Mouse (Mus musculus): Measurements from ENCODE around the gene Ttc28.

Ttc28 gene

DNA sequence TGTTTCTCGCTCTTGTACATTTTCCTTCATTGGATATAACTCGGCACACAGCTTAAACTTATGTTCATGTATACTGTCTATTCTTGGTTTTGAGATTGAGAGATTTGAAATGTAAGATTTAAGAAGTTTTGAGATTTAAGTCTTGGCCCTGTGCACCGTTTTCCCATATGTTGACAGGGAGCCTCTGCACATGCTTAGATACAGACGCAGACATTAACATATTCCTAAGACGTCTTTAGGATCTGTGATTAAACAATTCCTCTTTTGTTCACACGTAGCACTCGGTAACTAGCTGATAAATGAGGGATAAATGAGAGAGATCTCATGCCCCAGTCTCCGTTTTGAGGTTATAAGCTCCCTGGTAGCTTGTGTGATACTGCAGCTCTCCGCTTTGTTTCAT is 174.8 kb downstream of the Ttc28 start:
- DNase-seq (ENCODE audit: low spot score), result no peak

DNA sequence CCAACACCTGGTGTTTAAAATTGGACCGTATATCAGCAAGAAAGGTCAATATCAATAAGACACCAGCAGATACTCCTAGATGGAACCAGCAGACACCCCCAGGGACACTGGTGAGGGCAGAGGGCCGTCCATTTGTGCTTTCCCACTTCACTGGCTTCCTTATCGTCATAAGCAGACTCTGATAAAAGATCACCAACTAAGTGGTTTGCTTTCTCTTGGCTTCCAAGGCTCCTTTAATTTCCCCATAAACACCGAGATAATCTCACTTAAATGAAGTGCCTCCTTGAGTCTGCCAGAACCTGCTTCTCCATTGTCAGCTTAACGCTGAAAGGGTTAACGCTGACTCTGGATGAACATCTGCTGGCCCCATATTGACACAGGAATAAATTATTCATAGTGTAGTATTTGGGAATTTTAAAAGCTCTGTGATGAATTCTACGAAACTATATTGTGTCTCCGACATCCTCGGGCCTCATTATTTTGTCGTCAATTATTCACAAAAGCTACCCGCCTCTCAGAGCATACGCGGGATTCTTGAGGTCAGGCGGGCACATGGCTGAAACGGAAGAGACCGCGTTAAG is 175.3 kb downstream of the Ttc28 start:
- no peak for DNase-seq (ENCODE audit: low spot score)

DNA sequence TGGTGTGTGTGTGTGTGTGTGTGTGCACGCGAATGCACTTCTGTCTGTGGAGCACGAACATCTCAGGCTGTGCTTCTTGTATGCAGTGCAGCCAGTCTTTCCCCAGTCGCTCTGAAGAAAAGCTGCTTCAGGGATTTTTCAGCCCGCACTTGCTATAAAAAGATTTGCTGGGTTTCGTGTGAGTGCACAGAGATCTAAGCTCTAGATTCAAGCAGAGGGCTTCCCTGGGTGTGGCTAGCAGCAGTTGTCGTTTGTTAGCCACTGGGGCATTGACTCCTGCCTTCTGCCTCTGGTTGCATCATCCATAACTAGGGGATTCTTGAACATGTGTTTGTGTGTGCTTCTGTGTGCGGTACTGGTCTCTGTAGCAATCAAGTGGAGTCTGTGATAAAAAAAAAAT is 175.9 kb downstream of the Ttc28 start:
- peak; percentile 12 for DNase-seq (ENCODE audit: low spot score)

DNA sequence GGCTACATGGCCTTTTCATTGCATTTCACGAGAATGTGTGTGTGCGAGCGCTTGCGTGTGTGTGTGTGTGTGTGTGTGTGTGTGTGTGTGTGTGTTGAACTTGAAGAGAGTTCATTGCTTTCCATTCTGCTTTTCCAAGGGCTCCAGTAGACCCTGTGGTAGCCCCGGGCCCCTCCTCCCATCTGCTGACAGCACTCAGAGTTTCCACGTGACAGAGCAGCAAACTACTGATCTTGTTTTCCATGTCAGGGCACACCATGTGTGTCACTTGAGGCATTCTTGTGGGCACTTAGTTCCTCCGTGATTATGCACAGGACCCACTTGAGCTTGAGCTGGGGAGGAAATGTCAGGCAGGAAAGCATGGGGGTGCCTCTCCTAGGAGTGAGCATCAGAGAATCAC is 177.5 kb downstream of the Ttc28 start:
- DNase-seq (ENCODE audit: low spot score), result no peak

DNA sequence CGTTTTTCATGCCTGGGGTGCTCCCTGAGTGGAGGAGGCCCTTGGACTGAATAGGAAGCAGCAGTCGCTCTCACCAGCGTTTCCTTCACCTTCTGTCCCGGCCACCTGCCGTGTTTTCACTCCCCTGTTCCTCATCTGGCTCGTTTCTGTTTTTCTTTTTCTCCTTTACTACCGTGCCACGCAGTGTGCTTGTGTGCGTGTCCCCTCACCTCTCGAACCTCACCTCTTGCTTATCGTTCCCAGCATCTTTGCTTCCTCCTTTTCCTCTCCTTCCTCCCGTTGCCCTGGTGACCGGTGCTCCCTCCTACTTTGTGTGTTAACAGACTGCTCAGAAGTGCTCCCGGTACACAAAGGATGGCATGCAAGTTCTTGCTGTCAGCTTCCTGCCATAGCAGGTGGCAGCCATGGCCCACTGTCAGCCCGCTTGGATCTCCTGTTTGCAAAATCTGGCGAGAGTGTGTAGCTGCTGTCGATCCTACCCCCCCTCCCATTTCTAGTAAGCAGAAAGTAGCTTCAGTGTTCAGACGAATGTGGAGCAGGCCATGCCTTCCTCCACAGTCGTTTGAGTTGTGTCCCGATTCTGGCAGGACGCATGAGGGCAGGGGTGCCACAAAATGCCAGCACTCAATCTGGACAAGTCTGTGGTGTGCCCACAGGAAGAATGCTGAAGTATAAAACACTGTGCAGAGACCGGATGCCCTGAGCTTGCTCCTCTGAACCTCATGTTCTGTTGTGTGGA is 179.0 kb downstream of the Ttc28 start:
- no peak for DNase-seq (ENCODE audit: low spot score)

DNA sequence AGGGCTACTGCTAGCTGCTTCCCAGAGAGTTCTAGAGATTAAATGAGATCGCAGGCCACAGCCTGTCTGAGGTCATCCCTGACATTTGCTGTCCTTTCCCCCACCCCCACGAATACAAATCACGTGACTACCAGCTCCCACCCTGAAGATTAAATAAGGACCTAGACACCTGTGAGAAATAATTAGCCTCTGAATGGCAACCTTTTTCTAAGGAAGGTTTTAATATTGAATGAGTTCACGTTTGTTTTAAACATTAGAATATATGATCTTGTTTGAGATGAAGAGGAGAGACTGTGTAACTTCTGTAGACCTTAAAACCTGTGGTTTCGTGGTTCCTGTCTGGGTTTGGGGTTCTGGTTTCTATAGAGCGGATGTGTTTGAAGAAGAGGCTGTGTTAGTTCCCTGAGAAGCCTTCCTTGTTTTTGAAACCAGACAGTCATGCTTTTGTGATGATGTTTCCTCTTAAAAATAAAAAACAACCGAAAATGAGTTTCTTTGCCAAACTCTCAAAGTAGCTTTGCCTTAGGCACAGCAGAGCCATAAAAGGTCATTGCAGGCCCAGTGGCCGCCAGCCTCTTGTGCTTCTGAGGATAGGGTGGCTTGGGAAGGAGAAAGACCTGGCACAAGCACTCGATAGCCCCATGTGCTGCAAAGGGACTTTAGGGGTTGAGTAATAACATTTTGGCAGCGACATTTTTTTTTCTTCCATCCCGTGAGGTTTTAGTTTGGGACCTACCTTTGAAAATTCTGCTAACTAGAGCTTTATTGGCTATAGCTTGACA is 179.7 kb downstream of the Ttc28 start:
- DNase-seq (ENCODE audit: low spot score), result peak; percentile 70

DNA sequence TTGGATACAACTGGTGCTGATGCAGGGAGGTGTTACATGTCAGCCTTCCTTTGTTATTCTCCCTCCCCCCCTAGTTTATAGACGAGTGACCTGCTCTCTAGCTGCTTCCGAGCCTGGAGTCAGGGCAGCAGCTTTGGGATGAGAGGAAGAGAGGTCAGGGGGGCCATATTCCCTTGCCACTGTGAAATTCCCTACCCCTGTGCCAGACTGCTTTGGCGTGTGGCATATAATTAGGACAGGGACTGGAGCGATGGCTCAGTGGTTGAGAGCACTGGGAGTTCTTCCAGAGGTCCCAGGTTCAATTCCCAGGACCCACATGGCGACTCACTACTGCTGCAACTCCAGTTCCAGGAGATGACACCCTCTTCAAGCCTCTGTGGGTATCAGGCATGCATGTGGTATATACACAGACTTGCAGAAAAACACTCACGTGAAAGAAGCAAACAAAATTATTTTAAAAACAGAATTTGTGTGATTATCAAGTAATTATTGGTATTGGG is 180.7 kb downstream of the Ttc28 start:
- DNase-seq (ENCODE audit: low spot score), result no peak

DNA sequence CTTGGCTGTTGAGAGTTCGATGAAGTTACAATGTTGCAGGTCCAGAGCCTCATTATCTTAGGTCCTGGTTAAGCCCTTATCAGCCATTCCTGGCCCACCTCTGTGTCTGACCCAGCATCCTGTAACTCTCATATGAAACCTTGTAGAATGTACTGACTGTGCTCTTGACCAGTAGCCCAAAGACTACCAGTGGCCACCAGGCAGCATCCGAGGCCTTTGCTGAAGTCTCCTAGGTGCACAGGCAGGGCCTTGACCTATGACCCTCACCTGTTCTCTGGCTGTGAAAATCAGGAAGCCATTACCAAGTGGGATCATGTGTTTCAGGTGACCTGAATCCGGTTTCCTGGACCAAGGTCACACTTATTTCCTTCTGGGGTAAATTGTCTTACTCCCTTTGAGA is 183.6 kb downstream of the Ttc28 start:
- DNase-seq (ENCODE audit: low spot score), result no peak

DNA sequence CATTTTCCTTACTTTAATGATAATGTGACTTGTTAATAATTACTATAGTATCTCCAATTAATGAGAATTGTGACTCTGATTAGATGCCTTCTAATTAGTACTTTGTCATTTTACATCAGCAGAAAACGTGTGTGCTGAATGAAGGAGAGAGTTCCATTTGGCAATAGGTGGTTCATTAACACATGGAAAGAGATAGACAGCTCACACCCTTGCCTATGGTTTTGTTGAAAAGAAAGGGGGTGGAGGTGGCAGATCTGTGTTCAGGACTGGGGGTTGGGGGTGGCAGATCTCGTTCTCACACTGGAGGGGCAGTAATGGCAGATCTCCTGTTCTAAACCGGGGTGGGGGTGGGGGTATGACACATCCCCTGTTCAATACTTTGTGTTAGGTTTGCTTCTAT is 184.4 kb downstream of the Ttc28 start:
- DNase-seq (ENCODE audit: low spot score), result no peak

DNA sequence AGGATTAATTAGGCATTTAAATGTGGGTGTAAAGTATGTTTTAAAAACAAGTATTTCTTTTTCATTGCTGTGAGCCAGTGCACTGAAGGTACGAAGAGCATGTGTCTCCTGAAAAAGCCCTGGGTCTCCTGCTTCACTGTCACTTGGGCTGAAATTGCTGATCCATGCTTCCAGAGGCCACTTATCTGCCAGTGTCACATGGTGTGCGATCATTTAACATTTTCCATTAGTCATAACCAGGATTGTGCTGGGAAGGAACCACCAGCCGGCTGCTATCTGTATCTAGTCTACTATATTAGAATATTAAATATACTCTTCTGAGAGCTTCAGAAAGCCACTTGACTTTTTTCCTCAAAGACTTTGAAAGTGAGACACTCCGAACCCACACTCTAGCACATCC is 186.2 kb downstream of the Ttc28 start:
- no peak for DNase-seq (ENCODE audit: low spot score)

DNA sequence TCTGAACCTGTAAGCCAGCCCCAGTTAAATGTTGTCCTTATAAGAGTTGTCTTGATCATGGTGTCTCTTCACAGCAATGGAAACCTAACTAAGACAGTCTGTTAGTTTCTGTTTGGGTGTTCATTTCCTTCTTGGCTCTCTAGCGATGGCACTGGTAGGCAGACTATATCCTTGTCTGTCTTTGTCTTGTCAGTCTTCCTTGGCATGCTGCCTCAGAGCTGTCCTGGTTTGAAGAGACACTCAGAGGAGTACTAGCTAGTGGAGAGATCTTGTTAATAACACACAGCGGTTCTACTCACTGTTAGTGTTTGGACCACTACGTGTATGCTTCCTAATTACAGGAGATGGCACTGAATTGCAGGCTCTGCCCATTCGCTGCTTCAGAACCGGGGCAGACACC is 189.9 kb downstream of the Ttc28 start:
- DNase-seq (ENCODE audit: low spot score), result no peak

DNA sequence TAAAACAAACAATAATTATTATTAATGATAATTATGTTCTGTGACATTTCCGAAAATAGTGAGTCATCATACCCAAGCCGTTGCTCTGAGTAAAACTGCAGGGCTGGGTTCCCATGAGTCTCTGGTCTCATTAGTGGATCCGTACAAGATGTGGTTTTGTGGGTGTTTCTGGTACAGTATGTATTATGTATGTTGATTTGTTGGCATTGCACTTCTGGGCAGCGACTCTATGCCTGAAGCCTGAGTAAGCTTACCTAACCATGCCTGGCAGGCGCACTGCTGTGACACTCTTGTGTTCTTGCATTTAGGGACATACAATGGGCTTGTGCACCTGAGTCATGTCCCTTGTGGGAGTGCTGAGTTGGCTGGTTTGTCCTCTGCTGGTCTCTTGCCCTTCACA is 190.3 kb downstream of the Ttc28 start:
- no peak for DNase-seq (ENCODE audit: low spot score)

DNA sequence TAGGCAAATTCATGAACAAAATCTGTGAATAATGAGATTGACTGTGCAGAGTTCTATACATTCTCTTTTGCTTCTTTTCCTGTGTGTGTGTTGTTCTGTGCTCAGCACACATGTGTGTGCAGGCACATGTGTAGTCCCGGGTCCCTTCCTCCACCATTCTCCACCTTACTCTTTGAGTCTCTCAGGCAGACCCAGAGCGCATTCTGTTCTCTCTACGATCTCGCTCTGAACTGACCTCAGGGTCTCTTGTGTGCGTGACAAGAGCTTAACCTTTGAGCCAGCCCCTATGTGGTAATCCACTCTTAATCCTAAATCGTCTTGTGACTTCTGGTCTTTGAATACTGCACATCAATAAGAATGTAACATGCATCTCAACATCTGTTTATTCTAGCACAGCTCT is 190.8 kb downstream of the Ttc28 start:
- DNase-seq (ENCODE audit: low spot score), result no peak

DNA sequence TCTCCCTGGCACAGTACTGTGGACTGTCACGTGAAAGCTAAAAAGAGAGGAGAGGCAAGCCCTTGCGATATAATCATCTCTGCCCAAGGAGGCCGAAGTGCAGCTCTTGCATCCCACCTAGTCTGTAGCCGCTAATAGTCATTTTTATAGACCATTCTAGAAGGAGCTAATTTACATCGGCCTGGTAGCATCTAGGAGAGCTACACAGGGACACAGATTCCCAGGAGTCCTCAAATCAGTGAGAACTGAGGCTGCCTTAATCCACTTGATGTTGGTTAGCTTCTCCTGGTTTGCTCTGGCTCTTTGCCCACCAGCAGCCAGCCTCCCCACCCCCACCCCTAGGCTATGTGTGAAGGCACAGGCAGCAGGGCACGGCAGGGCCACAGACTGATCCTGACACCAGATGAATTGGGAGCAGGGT is 193.7 kb downstream of the Ttc28 start:
- DNase-seq (ENCODE audit: low spot score), result peak; percentile 53

DNA sequence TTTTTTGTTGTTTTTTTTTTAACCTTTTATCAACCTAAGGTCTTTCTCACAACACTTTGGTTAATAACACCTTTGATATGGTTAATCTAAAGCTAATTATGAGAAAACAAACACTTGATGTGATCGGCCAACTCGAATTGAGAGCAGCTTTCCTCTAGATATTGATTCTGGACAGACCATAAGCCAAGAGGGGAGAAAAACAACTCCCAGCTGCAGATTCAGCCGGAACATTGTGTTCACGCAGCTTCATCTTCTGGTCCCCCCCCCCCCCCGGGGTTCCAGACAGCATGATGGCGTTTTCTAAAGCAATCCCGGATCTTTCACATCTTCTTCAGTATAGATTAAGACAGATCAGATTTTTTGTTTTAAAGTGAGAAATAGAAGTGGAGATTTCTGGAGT is 194.4 kb downstream of the Ttc28 start:
- no peak for DNase-seq (ENCODE audit: low spot score)

DNA sequence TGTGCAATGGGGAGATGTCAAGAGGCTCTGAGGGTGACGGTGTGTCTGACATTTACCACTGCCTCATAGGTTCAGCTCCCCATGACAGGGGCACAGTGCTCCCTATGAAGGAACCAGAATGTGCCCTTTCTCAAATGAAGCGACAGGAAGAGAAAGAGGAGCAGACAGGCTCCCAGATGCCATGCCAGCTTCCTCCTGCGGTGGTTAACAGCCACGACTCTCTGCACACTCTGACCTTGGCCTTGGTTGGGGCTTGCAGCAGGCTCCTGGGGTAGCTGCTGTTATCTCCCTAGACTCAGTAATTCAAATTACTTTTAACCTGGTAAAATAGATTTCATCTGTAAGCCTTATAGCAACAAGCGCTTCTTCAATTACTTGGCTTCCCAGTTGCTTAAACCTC is 196.2 kb downstream of the Ttc28 start:
- no peak for DNase-seq (ENCODE audit: low spot score)

DNA sequence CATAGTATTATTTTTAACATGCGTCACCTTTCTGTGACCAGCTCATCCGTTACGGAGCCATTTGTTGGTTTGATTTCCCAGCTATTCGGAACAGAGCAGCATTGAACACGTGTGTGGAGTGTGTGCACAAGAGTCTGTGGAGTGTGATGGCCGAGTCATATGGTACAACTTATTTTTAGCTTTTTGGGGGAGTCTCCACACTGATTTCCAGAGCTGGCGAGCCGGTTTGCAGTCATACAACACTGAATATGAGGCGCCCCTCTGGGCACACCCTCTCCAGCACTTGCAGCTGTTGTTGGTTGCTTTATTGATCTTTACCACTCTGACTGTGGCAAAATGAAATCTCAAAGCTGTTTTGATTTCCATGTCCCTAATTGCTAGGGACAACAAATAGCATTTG is 197.7 kb downstream of the Ttc28 start:
- DNase-seq (ENCODE audit: low spot score), result no peak

DNA sequence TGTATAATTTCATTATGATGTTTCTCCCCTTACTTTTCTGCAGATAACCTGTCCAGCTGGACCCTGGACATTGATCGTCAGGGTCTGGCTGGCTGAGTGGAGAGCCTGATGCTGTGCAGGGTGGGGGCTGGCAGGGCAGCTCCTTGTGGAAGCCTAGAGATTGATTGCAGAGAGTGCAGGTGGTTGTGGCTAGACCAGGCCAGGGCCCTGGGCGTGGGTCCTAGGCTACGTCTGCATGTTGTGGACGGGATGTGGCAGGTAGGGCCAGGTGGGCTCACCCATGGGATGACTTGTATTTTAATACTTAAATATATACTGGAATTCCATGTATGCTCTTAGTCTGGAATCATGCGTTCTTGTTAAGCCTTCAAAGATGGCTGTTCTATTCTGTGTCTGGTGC is 201.0 kb downstream of the Ttc28 start:
- no peak for DNase-seq (ENCODE audit: low spot score)

DNA sequence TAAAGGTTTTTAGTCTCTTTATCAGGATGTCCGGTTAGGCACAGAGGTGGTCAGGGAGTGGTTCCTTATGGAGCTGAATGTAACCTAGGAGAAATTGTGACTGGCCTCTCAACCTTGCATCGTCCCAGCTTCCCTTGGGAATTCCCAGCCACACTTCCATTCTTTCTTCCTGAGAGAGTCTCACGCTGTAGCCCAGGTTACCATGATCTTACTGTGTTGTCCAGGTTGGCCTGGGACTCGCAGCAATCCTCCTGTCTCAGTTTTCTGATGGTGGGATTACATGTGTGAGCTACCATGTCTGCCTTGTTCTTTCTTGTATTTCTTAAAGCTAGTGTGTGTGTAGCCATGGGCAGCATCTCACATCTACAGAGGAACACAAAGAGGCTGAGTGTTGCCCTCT is 206.2 kb downstream of the Ttc28 start:
- no peak for DNase-seq (ENCODE audit: low spot score)

DNA sequence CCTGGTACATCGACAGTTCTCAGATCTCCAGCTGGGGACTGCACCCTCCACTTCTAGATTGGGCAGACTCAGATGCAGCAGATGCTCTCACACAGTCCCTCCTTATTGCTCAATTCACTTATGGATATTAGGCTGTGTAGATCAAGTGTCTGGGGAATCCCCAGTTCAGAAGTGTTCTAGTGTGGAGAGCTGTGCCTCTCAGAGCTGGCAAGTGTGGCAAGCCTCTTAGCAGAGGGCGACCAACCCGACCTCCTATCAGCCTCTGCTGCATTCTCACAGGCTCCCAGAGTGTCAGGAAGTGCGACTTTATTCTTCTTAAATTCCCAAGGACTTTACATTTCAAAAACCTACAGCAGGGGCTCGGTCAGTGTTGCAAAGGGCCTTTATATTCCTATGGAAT is 217.1 kb downstream of the Ttc28 start:
- DNase-seq (ENCODE audit: low spot score), result no peak

DNA sequence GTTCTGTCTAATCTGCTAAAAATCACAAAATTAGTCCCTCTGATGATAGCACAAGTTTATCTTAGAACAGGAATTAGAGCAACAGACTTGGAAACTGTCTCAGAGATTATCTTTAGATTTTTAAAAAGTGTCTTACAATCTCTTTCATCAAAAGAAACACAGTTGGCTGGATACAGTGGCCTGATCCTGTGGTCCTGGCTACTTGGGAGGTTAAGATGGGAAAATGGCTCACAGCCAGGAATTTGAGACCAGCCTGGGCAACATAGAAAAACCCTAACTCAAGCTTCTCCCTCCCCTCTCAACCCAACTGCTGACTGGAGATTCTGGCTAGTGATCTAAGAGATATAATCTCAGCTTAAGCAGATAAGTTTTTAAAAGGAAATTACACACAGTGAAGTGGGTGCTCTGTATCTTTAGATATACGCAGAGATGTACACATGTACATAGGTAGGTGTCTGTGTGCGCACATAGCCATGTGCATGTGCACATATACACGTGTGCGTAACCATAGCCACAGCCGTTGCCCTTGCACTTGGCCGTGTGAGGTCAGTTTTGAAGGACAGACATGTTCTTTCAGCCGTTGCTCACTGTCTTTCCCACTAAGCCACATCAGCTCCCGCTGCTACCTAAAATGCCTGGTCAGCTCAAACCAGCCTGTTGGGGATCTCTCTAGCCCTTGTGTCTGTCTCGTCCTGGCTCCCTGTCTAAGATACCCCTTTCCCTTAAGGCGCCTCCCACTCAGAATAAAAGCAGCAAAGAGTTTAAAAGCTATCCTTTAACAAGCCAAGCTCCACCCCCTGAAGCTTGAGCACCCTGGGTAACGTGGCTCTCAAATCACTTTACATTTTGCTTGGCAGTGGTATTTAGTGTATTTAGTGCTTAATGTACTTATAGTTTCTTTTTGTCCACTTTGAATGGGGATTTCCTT is 217.9 kb downstream of the Ttc28 start:
- DNase-seq (ENCODE audit: low spot score), result no peak
